Mouse (Mus musculus): ENCODE measurements around the gene Gpsm3.

Gene Gpsm3

GRCm38 (mm10) chr17:34629221-34629751, 39.7 kb downstream of the Gpsm3 start, which contains the start of gene Prrt1:
Gene Prrt1, plus strand, starts transcription at chr17:34629533.
- peak in 1 of 2 experiments; percentile 12 for DNase-seq (ENCODE audit: low spot score in 2 of 2)

GRCm38 (mm10) chr17:34629796-34630603, 40.4 kb downstream of the Gpsm3 start:
- DNase-seq (ENCODE audit: low spot score in 2 of 2), result no peak

GRCm38 (mm10) chr17:34630761-34631301, 41.2 kb downstream of the Gpsm3 start:
- no peak for DNase-seq (ENCODE audit: low spot score in 2 of 2)

GRCm38 (mm10) chr17:34631647-34632046, 42.0 kb downstream of the Gpsm3 start:
- no peak for DNase-seq (ENCODE audit: low spot score in 2 of 2)

GRCm38 (mm10) chr17:34632261-34632691, 42.7 kb downstream of the Gpsm3 start:
- peak in 1 of 2 experiments; percentile 76 for DNase-seq (ENCODE audit: low spot score in 2 of 2)

GRCm38 (mm10) chr17:34635671-34636070, 46.1 kb downstream of the Gpsm3 start:
- DNase-seq (ENCODE audit: low spot score in 2 of 2), result no peak

GRCm38 (mm10) chr17:34637459-34637858, 47.9 kb downstream of the Gpsm3 start:
- DNase-seq (ENCODE audit: low spot score in 2 of 2), result no peak

GRCm38 (mm10) chr17:34639461-34640255, 50.1 kb downstream of the Gpsm3 start:
- DNase-seq (ENCODE audit: low spot score in 2 of 2), result no peak

GRCm38 (mm10) chr17:34640778-34641601, 51.4 kb downstream of the Gpsm3 start:
- no peak for DNase-seq (ENCODE audit: low spot score in 2 of 2)
